Mouse (Mus musculus): ENCODE measurements around the gene 1700022I11Rik.

GRCm38 (mm10) chr4:42959382-42959781, 10.0 kb upstream of the 1700022I11Rik start:
- no peak for TF ChIP-seq GATA1 (IDR thresholded peaks at IDR 0.05; ENCODE audit: borderline replicate concordance, low read length)
- TF ChIP-seq FLI1 (IDR thresholded peaks at IDR 0.05; ENCODE audit: low read length) = no peak

Measured in megakaryocyte, embryonic 14.5 days (primary cell).